Mouse (Mus musculus) spleen, adult 12 weeks (tissue): ENCODE results near the gene Spop.

Source experiments
- DNase-seq: peaks from one replicate; pipeline ENCODE4 v3.0.0; 2022; ENCODE audit warnings: low spot score

Gene Spop

DNA sequence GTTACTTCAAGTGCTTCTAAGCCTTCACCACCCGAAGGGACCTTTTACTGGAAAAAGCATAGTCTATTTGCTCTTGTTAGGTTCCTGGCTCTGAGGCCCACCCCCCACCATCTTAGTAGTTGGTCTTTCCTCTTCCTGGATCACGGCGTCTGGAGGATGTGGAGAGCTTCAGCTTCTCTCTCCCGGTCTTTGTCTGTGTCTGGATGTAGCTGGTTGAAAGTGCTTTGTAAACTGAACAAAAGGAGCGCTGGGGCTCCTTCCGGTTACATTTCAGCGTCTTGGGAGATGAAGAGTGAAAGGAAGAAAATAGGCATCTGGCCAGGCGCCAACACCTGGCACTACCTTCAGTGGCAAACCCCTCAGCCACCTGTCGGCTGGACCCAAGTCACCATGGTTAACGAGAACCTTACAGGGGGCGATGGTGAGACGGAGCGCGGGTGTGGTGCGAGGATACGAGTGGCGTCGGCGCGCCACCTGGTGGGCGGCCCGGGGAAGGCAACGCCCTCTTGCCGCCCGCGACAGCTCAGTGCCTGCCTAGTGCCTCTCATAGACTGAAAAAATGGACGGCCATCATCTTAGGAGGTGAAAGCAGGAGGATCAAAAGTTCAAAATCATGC is 106.7 kb downstream of the Spop start:
- peak; percentile 74 for DNase-seq

DNA sequence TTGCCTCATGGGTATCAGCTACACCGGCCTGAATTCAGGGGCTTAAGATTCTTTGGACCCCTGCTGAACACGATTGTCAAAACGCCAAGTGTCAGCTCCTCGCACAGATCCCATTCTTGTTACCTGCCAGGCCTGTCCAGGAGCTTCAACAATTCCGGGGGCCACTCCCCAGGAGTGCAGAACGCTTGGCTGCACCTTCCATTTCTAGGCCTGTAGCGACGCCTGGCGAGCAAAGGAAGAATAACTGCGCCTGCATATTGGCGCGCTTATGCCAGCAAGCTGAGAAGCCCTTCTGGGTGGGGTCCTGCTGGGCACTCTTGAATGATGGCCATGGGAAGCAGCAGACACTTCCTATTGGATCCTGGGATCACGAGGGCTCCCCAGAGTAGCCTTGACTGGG is 107.7 kb downstream of the Spop start:
- DNase-seq = peak; percentile 46

- DNase-seq = no peak
Measured at GRCm38 (mm10) chr11:95527307-95527706, 113.4 kb downstream of the Spop start.

- no peak for DNase-seq
Measured at GRCm38 (mm10) chr11:95528231-95528630, 114.4 kb downstream of the Spop start.

- DNase-seq = no peak
Measured at GRCm38 (mm10) chr11:95532353-95533072, 118.6 kb downstream of the Spop start.

- peak; percentile 50 for DNase-seq
Measured at GRCm38 (mm10) chr11:95533484-95534160, 119.7 kb downstream of the Spop start.

DNA sequence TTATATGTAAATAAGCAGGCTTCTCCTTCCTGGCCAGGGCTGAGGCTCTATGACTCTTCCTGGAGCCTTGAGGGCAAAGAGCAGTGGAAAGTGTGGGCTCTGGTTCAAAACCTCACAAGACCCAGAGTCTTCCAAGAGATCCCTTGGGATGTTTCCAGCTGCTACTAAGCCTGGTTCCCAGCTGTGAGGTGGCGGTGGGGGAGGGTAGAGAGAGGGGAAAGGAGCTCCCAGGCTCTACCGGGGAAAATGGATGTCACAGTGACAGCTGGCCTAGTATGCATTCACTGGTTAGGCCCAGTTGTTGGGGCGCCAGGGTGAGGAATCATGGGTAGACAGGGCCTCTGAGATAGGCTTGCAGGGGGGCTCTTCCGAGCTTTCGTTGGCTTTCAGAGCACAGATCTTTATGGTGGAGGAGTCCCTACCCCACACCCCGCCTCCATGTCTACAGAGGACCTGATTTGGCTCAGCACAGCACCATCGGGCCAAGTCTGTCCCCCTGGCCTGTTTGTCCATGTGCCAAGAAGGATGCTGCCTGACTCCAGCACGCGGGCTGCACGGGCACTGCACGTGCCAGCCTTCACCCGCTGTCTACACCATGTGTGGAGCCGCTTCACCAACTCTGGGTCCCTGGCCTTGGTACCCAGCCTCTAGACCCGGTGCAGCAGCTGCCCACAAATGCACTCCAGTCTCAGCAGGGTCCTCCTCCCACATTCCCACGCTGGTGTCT is 124.7 kb downstream of the Spop start:
- DNase-seq = no peak

DNA sequence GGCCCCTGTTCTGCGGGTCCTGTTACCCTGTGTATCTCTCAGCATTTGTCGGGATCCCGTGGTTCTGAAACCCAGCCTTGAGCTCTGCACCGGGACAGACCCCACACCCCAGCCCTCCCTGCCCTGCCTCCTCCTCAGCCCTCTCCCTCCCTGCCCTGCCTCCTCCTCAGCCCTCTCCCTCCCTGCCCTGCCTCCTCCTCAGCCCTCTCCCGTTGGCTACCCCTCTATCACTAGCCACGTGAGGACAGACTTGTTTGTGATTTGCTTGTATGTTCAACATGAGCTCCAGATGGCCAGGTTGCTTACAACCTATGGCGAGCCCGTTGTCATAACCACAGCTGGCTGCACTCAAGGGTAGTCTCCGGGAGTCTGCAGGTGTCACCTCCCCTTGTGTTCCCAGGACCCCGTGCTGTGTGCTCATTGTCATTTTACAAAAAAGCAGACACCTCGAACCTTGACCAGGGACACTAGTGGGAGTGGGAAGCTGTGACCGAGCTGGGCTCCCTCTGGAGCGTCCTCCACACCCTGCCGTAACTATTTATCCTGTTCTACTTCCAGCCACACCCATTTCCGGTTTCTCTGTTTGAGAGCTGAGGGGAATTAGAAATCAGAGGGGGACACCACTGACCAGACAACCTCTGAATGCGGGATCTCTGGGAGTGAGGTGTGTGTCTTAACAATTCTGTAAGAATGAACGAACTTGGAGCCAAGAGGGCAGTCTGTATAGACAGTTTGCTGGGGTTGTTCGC is 126.9 kb downstream of the Spop start:
- DNase-seq = no peak
